Mouse (Mus musculus) left cerebral cortex, postnatal 25 days (tissue): ENCODE measurements around the gene Slc27a1. TPM values are rescaled to one million over a fixed set of nuclear protein-coding genes. Genes with fewer than 3 reads are reported as not detected.
A peak's percentile ranks its signal among the peaks of the same experiment; 100 is the strongest.

Experiments
- DNase-seq, 2 experiments: peaks; one replicate each; pipeline ENCODE4 v3.0.0; 2022; ENCODE audit warnings: low spot score in 2 of 2, mixed read lengths in 1 of 2
- intact Hi-C: fragments of 180-260 bp; cut with DNase I; formaldehyde crosslinking; loops from one replicate; pipeline ENCODE4 v1.15.1; 2025
- total RNA-seq, 2 experiments: library from RNA; stranded (reverse); gene quantifications; 2 replicates each; pipeline ENCODE4 v1.2.3; 2021

Slc27a1 gene
- total RNA-seq, 2 experiments from 2014 or later, result 90.0 to 92.8 TPM

GRCm38 (mm10) chr8:71601939-71602665 lies 33.4 kb downstream of the Slc27a1 start:
- DNase-seq, result no peak
- intact Hi-C loops, result no loop called here

GRCm38 (mm10) chr8:71602666-71603334 lies 34.1 kb downstream of the Slc27a1 start:
- intact Hi-C loops, result no loop called here

GRCm38 (mm10) chr8:71604021-71604420 lies 35.3 kb downstream of the Slc27a1 start:
- intact Hi-C loops, result no loop called here
- no peak for DNase-seq

More at GRCm38 (mm10) chr8:71602666-71603334, 34.1 kb downstream of the Slc27a1 start:
- DNase-seq, result peak in 1 of 2 experiments; percentile 54

GRCm38 (mm10) chr8:71610822-71611651 lies 42.4 kb downstream of the Slc27a1 start, which contains the start of gene Colgalt1:
Gene Colgalt1, plus strand, starts transcription at chr8:71610998.
- intact Hi-C loops, result no loop called here
- DNase-seq, result peak; percentile 97 to 100

GRCm38 (mm10) chr8:71612141-71612540 lies 43.5 kb downstream of the Slc27a1 start:
- intact Hi-C loops, result no loop called here
- DNase-seq, result no peak

- intact Hi-C loops, result no loop called here
- DNase-seq, result no peak
These were observed 44.7 kb downstream of the Slc27a1 start for GRCm38 (mm10) chr8:71613418-71613817.

GRCm38 (mm10) chr8:71619786-71620185 lies 51.1 kb downstream of the Slc27a1 start:
- intact Hi-C loops, result no loop called here
- no peak for DNase-seq

- DNase-seq, result peak in 1 of 2 experiments; percentile 24
- intact Hi-C loops, result no loop called here
These were observed 56.4 kb downstream of the Slc27a1 start for GRCm38 (mm10) chr8:71625088-71625487.

- intact Hi-C loops, result no loop called here
- DNase-seq, result no peak
These were observed 58.1 kb downstream of the Slc27a1 start for GRCm38 (mm10) chr8:71626753-71627152.

- DNase-seq, result peak in 1 of 2 experiments; percentile 22
- intact Hi-C loops, result no loop called here
These were observed 58.8 kb downstream of the Slc27a1 start for GRCm38 (mm10) chr8:71627265-71628099.

GRCm38 (mm10) chr8:71628396-71629095 lies 59.9 kb downstream of the Slc27a1 start:
- DNase-seq, result no peak
- intact Hi-C loops, result no loop called here

- intact Hi-C loops, result no loop called here
- peak; percentile 89 to 91 for DNase-seq
These were observed 60.5 kb downstream of the Slc27a1 start for GRCm38 (mm10) chr8:71629096-71629697.

- DNase-seq, result peak in 1 of 2 experiments; percentile 23
- intact Hi-C loops, result no loop called here
These were observed 61.1 kb downstream of the Slc27a1 start for GRCm38 (mm10) chr8:71629781-71630212.

GRCm38 (mm10) chr8:71630761-71631160 lies 62.1 kb downstream of the Slc27a1 start:
- intact Hi-C loops, result no loop called here
- no peak for DNase-seq

GRCm38 (mm10) chr8:71631897-71632296 lies 63.2 kb downstream of the Slc27a1 start:
- DNase-seq, result no peak
- intact Hi-C loops, result loop anchor here (2.0 kb wide), 1 partner anchor 71 kb away; no protein-coding TSS in a partner anchor

- no peak for DNase-seq
These were observed 64.5 kb downstream of the Slc27a1 start for GRCm38 (mm10) chr8:71633164-71633563.

GRCm38 (mm10) chr8:71633981-71634667 lies 65.4 kb downstream of the Slc27a1 start:
- intact Hi-C loops, result loop anchor here (2.0 kb wide), 1 partner anchor 73 kb away; no protein-coding TSS in a partner anchor
- DNase-seq, result no peak

More at GRCm38 (mm10) chr8:71633164-71633563, 64.5 kb downstream of the Slc27a1 start:
- intact Hi-C loops, result loop anchor here (2.0 kb wide), 1 partner anchor 72 kb away; no protein-coding TSS in a partner anchor
